Mouse (Mus musculus): Measurements from ENCODE around the gene Egfl7.
A peak's percentile ranks its signal among the peaks of the same experiment; 100 is the strongest.

DNA sequence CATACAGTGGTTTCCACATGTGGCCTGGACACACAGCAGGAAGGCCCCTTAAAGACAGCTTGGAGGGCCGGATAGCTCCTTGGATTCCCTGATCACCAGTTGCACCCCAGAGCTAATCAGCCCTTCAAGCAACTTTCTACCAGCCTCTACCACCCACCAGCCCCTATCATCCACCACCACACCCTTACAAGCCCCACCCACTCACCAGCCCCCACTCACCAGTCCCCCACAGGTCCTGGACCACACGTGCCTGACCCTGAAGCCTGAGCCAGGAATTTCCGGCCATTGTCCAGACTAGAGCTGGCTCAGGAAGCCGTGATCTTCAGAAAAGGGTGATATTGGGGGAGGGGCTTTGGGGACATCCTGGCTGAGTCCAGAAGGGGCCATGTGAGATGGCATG is 3.9 kb upstream of the Egfl7 start:
- TF ChIP-seq EP300 (IDR thresholded peaks at IDR 0.05; ENCODE audit: low read depth) (peak; percentile 48; the same call in 1 of the 2 replicates), CTCF (IDR thresholded peaks at IDR 0.05; ENCODE audit: low read depth) (no peak)
